Mouse (Mus musculus) macrophage (primary cell): Measurements from ENCODE around the gene Zfp750. TPM values are rescaled to one million over a fixed set of nuclear protein-coding genes. Genes with fewer than 3 reads are reported as not detected.

Experiments
- H3K27ac ChIP-seq: fragments of 350-480 bp; formaldehyde crosslinking; 2 replicates; pipeline ENCODE4 v1.9.0; 2021
- H3K36me3 ChIP-seq: fragments of 350-480 bp; formaldehyde crosslinking; 2 replicates; pipeline ENCODE4 v1.9.0; 2021; ENCODE audit errors: inconsistent target
- H3K4me3 ChIP-seq: fragments of 350-480 bp; formaldehyde crosslinking; 2 replicates; pipeline ENCODE4 v1.9.0; 2021; ENCODE audit errors: inconsistent target
- H3K79me2 ChIP-seq: fragments of 350-480 bp; formaldehyde crosslinking; 2 replicates; pipeline ENCODE4 v1.9.0; 2021; ENCODE audit errors: inconsistent target
- whole genome bisulfite sequencing: methylation state at CpG from one replicate; pipeline ENCODE4 v1.1.7; 2026; ENCODE audit warnings: inconsistent platforms; ENCODE audit not compliant: missing documents; 5-methylcytosine and 5-hydroxymethylcytosine counted together
- polyA plus RNA-seq: library from polyadenylated mRNA; stranded (reverse); fragments of 250-400 nt; gene quantifications from 3 replicates; pipeline ENCODE4 v1.2.4, GENCODE M21; 2018; ENCODE audit warnings: inconsistent platforms

Gene Zfp750
- polyA plus RNA-seq, 1 experiment from 2014 or later: not detected

DNA sequence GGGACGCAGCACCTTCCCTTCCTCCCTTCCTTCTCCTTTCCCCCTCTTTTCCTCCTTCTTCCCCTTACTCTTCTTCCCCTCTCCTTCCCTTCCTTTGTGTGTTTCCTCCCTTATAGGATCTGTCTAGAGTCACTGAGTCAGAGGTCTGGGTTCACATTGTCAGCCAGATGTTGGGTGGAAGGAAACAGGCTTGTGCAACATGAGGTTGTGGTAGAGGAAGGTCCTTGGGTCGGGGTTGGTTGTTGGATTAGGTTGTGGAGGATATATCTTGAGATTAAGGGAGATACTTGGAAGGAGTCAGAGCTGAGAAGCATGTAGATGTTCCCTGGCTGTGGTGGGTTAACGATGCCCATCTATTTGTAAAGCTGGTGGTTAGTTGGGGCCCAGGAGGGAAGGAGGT, 44.3 kb downstream of the Zfp750 start:
- Histone ChIP-seq H3K4me3 (no peak overlapping the region), H3K36me3 (peaks cover 14% of the 10 kb centered on the region), H3K27ac (no peak overlapping the region), H3K79me2 (no peaks in the 10 kb centered on the region)
- WGBS: 23% methylated on average over 3 of the region's 3 CpGs

DNA sequence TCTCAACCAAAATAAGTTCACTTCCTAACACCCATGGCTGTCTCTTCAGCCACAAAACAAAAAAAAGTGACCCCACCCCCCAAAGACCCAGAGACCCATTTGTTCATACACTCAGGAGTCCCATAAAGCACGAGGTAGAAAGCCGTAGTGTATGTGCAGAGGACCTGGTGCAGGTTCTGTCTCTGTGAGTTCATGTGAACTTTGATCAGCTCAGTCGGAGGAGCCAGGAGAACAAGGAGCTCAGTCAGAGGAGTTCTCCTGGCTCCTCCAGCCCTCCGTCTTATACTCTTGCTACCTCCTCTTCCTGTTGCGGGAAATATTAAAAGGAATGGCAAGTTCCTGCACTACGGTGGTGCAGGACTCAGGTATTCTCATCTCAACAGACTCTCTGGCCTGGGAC, 51.7 kb downstream of the Zfp750 start:
- Histone ChIP-seq H3K4me3 (no peak overlapping the region), H3K27ac (no peak overlapping the region), H3K36me3 (peaks cover 23% of the 10 kb centered on the region), H3K79me2 (no peaks in the 10 kb centered on the region)
- WGBS: 97% methylated on average over 6 of the region's 6 CpGs

Other genes starting within 250 kb of the Zfp750 start
- 44.7 to 56.4 TPM (median 51.3 TPM) in 3 replicates for gene Wdr45b, start 164.9 kb downstream of the Zfp750 start, polyA plus RNA-seq
- not detected in 3 replicates for gene Rab40b, start 131.1 kb downstream of the Zfp750 start, polyA plus RNA-seq
- gene Fn3krp, start 97.9 kb downstream of the Zfp750 start, polyA plus RNA-seq: 6.0 to 8.4 TPM (median 7.5 TPM) in 3 replicates
- gene Fn3k, start 84.4 kb downstream of the Zfp750 start, polyA plus RNA-seq: 0.03 to 0.57 TPM in 2 of 3 replicates, not detected in the other
- gene Tbcd, start 67.4 kb downstream of the Zfp750 start, polyA plus RNA-seq: 32.9 to 38.6 TPM (median 36.1 TPM) in 3 replicates
- gene B3gntl1, start 153.8 kb upstream of the Zfp750 start, polyA plus RNA-seq: 2.3 to 3.5 TPM (median 2.8 TPM) in 3 replicates
- 161 to 284 TPM (median 167 TPM) in 3 replicates for gene Metrnl, start 182.2 kb upstream of the Zfp750 start, polyA plus RNA-seq